Mouse (Mus musculus): ENCODE results near the gene Opcml. TPM values are rescaled to one million over a fixed set of nuclear protein-coding genes. Genes with fewer than 3 reads are reported as not detected.

Gene Opcml
- polyA plus RNA-seq, 1 experiment, result 0.04 TPM

DNA sequence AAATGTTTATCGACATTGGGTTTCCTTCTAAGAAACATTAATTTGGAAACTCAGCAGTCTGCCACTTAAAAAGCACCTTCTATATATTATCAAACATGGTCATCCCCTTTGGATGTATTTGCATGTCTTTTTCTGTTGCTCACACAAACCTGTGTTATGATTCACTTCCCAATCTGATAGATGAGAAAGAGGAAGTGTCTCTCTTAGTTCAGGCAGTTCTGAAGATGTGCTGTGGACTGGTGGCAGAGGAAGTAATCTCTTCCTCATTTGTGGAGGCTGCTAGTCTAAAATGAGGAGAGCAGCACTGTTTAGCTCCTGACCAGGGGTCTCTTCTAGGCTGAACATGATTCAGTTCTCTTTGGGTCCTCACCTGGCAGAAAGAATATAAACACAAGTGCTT is 831.4 kb downstream of the Opcml start:
- no peak overlapping the region for H3K4me3 ChIP-seq (ENCODE audit: low read depth, low read length)
- H3K4me1 ChIP-seq (ENCODE audit: control insufficient read depth, insufficient read depth, insufficient read length, low read length), result no peaks in the 10 kb centered on the region
- H3K36me3 ChIP-seq (ENCODE audit: control insufficient read depth, insufficient read depth, low read length), result no peaks in the 10 kb centered on the region
- TF ChIP-seq POLR2A (IDR thresholded peaks at IDR 0.05; ENCODE audit: low read depth, low read length) (no peak), CTCF (IDR thresholded peaks at IDR 0.05; ENCODE audit: extremely low read depth, insufficient read length, insufficient replicate concordance, low read depth, low read length) (no peak)
- 78% methylated on average over 1 of the region's 1 CpGs for WGBS
- H3K27me3 ChIP-seq (ENCODE audit: control insufficient read depth, insufficient read depth, low read length), result no peaks in the 10 kb centered on the region
- H3K27ac ChIP-seq (ENCODE audit: insufficient read depth, low read depth, low read length), result no peak overlapping the region

DNA sequence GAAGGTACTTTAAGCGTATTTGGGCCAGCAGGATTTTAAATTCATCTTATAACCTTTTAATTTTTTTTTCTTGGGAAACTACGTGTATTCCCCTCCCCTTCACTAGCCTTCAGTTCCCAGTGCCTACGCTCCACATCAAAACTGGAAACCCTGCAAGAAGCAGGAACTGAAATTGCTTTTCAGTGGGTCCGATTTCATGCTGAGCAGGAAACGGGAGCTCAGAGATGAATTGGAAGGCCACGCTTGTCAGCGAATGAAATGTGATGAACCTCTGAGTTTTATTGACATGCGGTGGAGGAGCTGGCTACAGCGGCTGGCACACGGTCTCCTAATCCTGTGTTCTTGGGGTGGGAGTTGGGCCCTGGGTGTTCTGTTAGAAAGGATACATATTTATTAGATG is 834.3 kb downstream of the Opcml start:
- Histone ChIP-seq H3K4me1 (ENCODE audit: control insufficient read depth, insufficient read depth, insufficient read length, low read length) (no peaks in the 10 kb centered on the region), H3K27me3 (ENCODE audit: control insufficient read depth, insufficient read depth, low read length) (no peaks in the 10 kb centered on the region), H3K36me3 (ENCODE audit: control insufficient read depth, insufficient read depth, low read length) (no peaks in the 10 kb centered on the region), H3K27ac (ENCODE audit: insufficient read depth, low read depth, low read length) (no peak overlapping the region), H3K4me3 (ENCODE audit: low read depth, low read length) (no peak overlapping the region)
- TF ChIP-seq POLR2A (IDR thresholded peaks at IDR 0.05; ENCODE audit: low read depth, low read length), result no peak
- no peak for TF ChIP-seq CTCF (IDR thresholded peaks at IDR 0.05; ENCODE audit: extremely low read depth, insufficient read length, insufficient replicate concordance, low read depth, low read length)
- WGBS, result 73% methylated on average over 10 of the region's 10 CpGs

DNA sequence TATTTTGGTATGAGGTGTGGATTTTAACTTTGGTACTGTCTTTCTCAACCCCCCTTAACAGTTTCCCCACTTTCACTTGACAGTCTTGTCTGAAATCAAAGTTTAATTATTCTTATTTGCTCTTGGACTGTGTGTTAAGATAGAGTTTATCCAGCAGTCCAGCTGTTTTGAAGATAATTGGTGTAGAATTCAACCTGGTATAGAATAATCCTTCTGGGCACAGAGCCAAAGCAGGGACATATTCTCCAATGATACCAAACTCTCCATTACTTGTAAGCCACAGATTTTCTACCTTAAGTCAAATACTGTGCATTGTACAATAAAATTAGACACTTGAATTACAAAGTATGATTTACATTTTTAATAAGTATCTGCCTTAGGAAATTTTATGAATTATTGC is 852.2 kb downstream of the Opcml start:
- no peak overlapping the region for H3K4me3 ChIP-seq (ENCODE audit: low read depth, low read length)
- no peaks in the 10 kb centered on the region for H3K4me1 ChIP-seq (ENCODE audit: control insufficient read depth, insufficient read depth, insufficient read length, low read length)
- H3K27ac ChIP-seq (ENCODE audit: insufficient read depth, low read depth, low read length), result no peak overlapping the region
- H3K27me3 ChIP-seq (ENCODE audit: control insufficient read depth, insufficient read depth, low read length), result no peaks in the 10 kb centered on the region
- TF ChIP-seq POLR2A (IDR thresholded peaks at IDR 0.05; ENCODE audit: low read depth, low read length) (no peak), CTCF (IDR thresholded peaks at IDR 0.05; ENCODE audit: extremely low read depth, insufficient read length, insufficient replicate concordance, low read depth, low read length) (no peak)
- H3K36me3 ChIP-seq (ENCODE audit: control insufficient read depth, insufficient read depth, low read length), result no peaks in the 10 kb centered on the region

DNA sequence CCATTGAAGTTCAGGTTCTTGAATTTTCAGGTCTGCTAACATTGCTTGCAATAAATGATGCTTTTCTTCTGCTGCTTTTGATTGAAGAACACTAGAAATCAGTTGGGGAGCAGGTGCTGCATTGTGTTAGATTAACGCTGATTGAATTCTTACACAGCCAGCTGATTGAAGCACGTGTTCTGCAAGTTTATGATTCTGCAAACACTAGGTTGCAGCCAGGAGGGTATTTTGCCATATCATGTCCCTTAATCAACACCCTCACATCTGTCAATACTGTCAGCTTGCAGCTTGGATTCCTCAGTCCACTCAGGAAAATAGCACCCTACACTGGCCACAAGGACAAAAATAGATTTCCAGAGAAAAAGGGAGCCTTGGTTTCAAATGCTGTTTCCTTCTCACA is 853.5 kb downstream of the Opcml start:
- Histone ChIP-seq H3K4me3 (ENCODE audit: low read depth, low read length) (no peak overlapping the region), H3K27ac (ENCODE audit: insufficient read depth, low read depth, low read length) (no peak overlapping the region), H3K27me3 (ENCODE audit: control insufficient read depth, insufficient read depth, low read length) (no peaks in the 10 kb centered on the region), H3K36me3 (ENCODE audit: control insufficient read depth, insufficient read depth, low read length) (no peaks in the 10 kb centered on the region), H3K4me1 (ENCODE audit: control insufficient read depth, insufficient read depth, insufficient read length, low read length) (no peaks in the 10 kb centered on the region)
- TF ChIP-seq CTCF (IDR thresholded peaks at IDR 0.05; ENCODE audit: extremely low read depth, insufficient read length, insufficient replicate concordance, low read depth, low read length) (no peak), POLR2A (IDR thresholded peaks at IDR 0.05; ENCODE audit: low read depth, low read length) (no peak)
- WGBS, result 33% methylated on average over 2 of the region's 2 CpGs

DNA sequence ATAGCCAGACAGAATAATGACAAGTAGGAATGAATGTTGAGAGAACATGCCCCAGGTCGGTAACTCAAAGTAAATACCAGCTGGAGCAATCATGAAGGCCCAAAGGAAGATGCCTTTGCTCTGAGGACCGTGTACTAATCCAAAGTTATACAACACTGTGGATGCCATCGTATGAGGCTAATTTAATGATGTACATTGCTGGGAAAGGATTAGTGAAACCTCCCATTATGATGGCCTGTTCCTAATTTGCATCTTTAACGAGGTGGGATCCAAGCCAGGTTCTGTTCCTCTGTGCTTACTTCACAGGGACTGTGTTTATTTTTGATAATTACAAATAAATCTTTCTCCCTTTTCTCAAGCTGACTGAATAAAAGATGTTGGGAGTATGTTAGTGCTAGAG is 859.5 kb downstream of the Opcml start:
- Histone ChIP-seq H3K27me3 (ENCODE audit: control insufficient read depth, insufficient read depth, low read length) (no peaks in the 10 kb centered on the region), H3K27ac (ENCODE audit: insufficient read depth, low read depth, low read length) (no peak overlapping the region), H3K4me3 (ENCODE audit: low read depth, low read length) (no peak overlapping the region), H3K36me3 (ENCODE audit: control insufficient read depth, insufficient read depth, low read length) (no peaks in the 10 kb centered on the region), H3K4me1 (ENCODE audit: control insufficient read depth, insufficient read depth, insufficient read length, low read length) (no peaks in the 10 kb centered on the region)
- no peak for TF ChIP-seq CTCF (IDR thresholded peaks at IDR 0.05; ENCODE audit: extremely low read depth, insufficient read length, insufficient replicate concordance, low read depth, low read length)
- no peak for TF ChIP-seq POLR2A (IDR thresholded peaks at IDR 0.05; ENCODE audit: low read depth, low read length)
- 48% methylated on average over 4 of the region's 4 CpGs for WGBS

DNA sequence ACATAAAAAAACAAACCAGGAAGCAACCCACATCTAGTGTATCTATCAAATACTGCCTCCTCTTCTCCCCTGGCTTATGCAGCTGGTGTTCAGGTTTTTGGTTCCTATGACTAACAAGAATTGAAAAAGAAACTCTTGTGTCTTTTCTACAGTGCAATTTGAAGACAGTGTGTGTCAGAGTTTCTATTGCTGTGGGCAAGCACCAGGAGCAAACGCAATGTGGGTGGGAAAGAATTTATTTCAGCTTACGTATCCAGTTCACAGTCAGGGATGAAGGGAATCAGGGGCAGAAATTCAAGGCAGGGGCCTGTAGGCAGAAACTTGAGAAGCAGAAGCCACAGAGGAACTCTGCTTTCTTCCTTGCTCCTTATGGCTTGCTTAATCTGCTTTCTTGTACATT is 869.4 kb downstream of the Opcml start:
- WGBS, result 84% methylated on average over 2 of the region's 2 CpGs
- H3K4me1 ChIP-seq (ENCODE audit: control insufficient read depth, insufficient read depth, insufficient read length, low read length), result no peaks in the 10 kb centered on the region
- TF ChIP-seq POLR2A (IDR thresholded peaks at IDR 0.05; ENCODE audit: low read depth, low read length), result no peak
- no peak for TF ChIP-seq CTCF (IDR thresholded peaks at IDR 0.05; ENCODE audit: extremely low read depth, insufficient read length, insufficient replicate concordance, low read depth, low read length)

DNA sequence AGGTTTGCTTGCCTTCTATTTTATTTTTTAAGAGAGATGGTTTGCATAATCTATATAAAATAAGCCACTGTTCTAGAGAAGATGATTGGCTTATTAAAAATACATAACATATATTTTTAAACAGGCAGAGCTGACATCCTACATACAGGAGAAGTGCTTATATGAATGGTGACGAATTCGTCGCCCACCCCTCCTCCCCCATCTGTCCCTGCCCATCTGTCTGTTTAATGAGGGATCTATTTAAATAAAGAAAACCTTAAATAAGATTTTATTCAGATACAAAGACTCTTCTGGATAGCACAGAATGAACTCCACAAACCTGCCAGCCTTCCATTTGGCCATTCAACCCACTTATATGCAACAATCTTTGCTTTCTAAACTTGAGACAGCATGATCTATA is 872.3 kb downstream of the Opcml start:
- no peak overlapping the region for H3K4me3 ChIP-seq (ENCODE audit: low read depth, low read length)
- TF ChIP-seq POLR2A (IDR thresholded peaks at IDR 0.05; ENCODE audit: low read depth, low read length), result no peak
- TF ChIP-seq CTCF (IDR thresholded peaks at IDR 0.05; ENCODE audit: extremely low read depth, insufficient read length, insufficient replicate concordance, low read depth, low read length), result no peak
- H3K27me3 ChIP-seq (ENCODE audit: control insufficient read depth, insufficient read depth, low read length), result no peaks in the 10 kb centered on the region
- H3K27ac ChIP-seq (ENCODE audit: insufficient read depth, low read depth, low read length), result no peak overlapping the region
- no peaks in the 10 kb centered on the region for H3K4me1 ChIP-seq (ENCODE audit: control insufficient read depth, insufficient read depth, insufficient read length, low read length)
- H3K36me3 ChIP-seq (ENCODE audit: control insufficient read depth, insufficient read depth, low read length), result no peaks in the 10 kb centered on the region
- 93% methylated on average over 3 of the region's 3 CpGs for WGBS

More for the DNA sequence above, 869.4 kb downstream of the Opcml start:
- Histone ChIP-seq H3K27ac (ENCODE audit: insufficient read depth, low read depth, low read length) (no peak overlapping the region), H3K4me3 (ENCODE audit: low read depth, low read length) (no peak overlapping the region), H3K27me3 (ENCODE audit: control insufficient read depth, insufficient read depth, low read length) (no peaks in the 10 kb centered on the region), H3K36me3 (ENCODE audit: control insufficient read depth, insufficient read depth, low read length) (no peaks in the 10 kb centered on the region)

DNA sequence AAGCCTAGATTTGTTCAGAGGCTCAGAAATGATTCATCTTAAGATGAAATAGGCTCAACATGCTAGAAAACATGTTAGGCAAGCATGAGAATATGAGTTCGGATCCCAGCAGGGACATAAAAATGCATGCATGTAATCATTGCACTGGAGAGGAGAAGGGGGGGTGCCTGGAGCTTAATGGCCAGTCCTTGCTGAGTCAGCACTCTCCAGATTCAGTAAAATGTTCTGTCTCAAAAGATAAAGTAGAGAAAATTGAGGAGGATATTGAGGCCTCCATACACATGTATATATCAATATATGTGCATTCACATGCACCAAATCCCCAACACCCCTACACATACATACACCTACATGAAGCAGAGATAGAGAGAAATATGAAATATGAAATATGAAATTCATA is 889.7 kb downstream of the Opcml start:
- Histone ChIP-seq H3K4me3 (ENCODE audit: low read depth, low read length) (no peak overlapping the region), H3K36me3 (ENCODE audit: control insufficient read depth, insufficient read depth, low read length) (no peaks in the 10 kb centered on the region), H3K27me3 (ENCODE audit: control insufficient read depth, insufficient read depth, low read length) (no peaks in the 10 kb centered on the region), H3K4me1 (ENCODE audit: control insufficient read depth, insufficient read depth, insufficient read length, low read length) (no peaks in the 10 kb centered on the region), H3K27ac (ENCODE audit: insufficient read depth, low read depth, low read length) (no peak overlapping the region)
- 81% methylated on average over 1 of the region's 1 CpGs for WGBS
- TF ChIP-seq CTCF (IDR thresholded peaks at IDR 0.05; ENCODE audit: extremely low read depth, insufficient read length, insufficient replicate concordance, low read depth, low read length) (no peak), POLR2A (IDR thresholded peaks at IDR 0.05; ENCODE audit: low read depth, low read length) (no peak)

All from small intestine, adult 2 months (tissue).